Mouse (Mus musculus) adrenal gland (tissue): ENCODE data around the gene Pdss2.

ENCODE experiments used
- intact Hi-C: fragments of 180-260 bp; cut with DNase I; formaldehyde crosslinking; loops from one replicate; pipeline ENCODE4 v1.15.1; 2025

Pdss2 gene

DNA sequence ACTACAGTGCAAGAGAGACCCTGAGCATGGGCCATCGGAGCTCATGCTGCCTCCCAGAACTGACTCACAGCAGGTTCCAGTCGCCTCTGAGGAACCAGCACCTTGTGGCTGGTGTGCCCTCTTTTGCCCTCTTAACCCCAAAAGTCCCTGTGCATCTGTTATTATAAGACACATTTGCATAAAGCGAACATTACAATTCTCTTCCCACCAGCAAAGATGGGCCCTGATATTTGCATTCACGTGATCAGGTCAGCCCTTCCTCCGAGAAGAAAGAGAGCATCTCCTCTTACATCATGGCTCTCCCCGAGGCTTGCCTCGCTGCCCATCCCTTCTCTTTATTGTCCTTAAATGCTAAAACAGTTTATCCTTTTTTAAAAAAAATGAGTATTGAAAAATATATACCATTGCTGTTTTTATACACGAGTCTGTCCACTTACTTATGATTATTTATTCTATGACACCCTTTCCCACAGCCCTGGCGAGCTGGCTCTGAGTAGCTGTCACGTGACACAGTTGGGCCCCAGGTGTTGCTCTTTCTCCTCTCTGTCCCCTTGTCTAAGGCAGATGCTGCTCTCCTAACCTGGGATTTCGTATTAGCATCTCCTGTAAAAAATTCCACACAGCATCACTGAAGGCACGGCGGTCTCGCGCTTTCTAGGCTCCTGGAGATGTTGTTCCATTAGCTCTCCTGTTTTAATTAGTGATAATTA, 200.9 kb downstream of the Pdss2 start:
- intact Hi-C loops: no loop called here

DNA sequence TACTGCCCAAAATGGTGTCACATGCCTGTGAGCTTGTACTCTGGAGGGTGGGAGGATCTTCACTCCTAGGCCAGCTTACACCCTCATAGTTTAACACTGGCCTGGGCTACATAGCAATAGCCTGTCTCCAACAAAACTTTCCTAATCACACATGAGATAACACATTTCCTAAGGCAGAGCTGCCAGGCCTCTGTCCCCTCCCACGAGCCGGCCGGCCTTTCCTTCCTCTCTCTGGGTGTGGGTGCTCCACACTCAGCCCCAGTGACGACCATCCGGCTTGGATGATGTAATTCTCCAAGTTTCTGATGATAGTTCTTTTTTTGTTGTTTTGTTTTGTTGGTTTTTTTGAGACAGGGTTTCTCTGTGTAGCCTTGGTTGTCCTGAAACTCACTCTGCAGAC, 203.3 kb downstream of the Pdss2 start:
- intact Hi-C loops: no loop called here

- intact Hi-C loops: no loop called here
Observed at GRCm38 (mm10) chr10:43430606-43431005, 209.3 kb downstream of the Pdss2 start.

DNA sequence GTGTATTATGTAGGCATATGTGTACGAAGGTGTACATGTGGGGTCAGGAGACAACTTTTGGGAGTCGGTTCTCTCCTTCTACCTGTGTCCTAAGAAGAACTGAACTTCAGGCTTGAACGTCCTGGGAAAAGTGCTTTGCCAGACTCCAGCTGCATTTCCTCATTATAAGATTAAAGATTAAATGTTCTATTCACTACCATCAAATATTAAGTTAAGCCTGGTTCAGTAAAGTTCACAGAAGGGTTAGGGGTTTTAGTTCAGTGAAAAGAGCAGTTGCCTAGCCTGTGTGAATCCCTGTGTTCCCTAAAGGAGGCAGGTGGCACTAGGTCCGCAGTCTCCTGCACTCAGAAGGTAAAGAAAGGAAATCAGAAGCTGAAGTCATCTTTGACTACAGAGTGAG, 213.0 kb downstream of the Pdss2 start:
- intact Hi-C loops: no loop called here

DNA sequence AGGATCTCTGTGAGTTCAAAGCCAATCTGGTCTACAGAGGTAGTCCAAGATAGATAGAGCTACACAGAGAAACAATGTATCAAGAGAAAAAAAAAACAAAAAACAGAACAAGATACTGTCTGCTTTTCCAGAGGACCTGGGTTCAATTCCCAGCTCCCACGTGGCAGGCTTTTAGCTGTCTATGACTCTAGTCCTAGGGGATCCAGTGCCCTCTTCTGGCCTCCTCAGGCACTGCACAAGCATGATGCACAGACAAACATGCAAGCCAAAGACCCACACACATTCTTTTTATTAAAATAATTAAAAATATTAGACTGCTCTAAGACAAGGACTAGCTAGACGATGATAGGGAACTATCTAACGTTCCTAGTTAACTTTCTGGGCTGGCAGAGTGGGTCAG, 214.5 kb downstream of the Pdss2 start:
- intact Hi-C loops: no loop called here

DNA sequence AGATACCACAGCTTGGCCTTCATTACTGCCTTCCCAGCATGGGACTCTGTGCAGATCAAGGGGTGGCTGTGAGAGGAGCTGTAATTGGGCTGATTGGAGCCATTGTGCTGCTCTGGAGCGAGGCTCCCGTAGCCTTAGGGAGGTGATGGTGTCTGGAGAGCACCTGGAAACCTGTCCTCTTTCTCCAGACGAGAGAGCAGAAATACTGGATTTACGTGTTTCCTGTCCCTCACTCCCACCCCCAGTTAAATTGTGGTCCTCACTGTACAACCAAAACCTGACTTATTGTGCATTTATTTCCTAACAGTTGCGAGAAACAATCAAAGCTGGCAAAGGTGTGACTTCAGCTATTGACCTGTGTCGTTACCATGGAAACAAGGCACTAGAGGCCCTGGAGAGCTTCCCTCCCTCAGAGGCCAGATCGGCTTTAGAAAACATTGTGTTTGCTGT, 218.2 kb downstream of the Pdss2 start:
- intact Hi-C loops: no loop called here

GRCm38 (mm10) chr10:43440050-43440449, 218.8 kb downstream of the Pdss2 start:
- intact Hi-C loops: no loop called here

DNA sequence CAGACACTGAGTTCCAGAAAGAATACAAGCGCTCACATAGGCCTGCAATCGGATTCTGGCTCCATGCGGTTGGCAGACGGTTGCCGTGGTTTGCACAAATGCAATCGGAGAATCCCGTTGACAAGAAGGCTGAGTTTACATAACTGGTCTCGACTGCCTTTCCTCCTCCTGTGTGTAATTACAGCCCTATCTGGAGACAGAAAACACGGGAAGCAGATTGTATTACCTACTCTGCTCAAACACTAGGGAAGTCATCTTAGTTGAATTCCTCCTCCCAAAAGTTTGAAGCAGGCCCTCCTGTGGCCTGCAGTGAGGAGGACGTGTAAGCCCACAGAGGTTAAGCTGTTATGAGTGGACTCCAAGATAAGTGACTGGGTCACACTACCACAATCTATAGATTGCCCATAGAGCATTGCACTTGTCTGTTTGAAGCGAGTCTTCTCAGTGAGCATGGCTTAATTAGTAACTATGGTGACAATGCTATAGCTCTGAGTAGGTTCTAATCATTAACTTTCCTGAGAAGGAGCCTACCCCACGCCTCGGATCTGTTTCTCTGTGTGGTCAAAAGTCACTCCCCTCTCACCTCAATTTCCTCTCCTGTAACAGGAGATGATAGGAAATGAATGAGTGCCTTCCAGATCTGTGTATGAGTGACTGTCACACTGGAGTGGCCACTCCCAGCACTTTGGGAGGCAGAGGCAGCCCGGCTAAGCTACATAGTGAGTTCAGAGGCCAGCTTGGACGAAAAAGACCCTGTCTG, 219.9 kb downstream of the Pdss2 start:
- intact Hi-C loops: no loop called here

DNA sequence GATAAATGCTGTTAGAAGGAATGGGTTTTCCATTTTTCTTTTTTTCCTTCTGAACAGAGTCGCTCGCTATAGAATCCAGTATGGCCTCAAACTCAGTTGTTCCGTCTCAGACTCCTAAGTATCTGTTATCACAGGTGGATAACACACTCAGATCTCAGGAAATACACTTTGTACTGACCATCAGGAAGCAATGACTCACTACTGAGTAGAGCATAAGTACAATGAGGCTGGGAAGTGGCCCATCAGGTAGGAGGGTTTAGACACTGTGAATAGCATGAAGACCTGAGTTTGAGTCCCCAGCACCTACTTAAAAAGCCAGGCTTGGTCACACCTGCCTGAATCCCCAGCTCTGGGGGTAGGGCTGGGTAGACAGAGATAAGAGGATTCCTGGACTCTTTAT, 227.4 kb downstream of the Pdss2 start:
- intact Hi-C loops: no loop called here

DNA sequence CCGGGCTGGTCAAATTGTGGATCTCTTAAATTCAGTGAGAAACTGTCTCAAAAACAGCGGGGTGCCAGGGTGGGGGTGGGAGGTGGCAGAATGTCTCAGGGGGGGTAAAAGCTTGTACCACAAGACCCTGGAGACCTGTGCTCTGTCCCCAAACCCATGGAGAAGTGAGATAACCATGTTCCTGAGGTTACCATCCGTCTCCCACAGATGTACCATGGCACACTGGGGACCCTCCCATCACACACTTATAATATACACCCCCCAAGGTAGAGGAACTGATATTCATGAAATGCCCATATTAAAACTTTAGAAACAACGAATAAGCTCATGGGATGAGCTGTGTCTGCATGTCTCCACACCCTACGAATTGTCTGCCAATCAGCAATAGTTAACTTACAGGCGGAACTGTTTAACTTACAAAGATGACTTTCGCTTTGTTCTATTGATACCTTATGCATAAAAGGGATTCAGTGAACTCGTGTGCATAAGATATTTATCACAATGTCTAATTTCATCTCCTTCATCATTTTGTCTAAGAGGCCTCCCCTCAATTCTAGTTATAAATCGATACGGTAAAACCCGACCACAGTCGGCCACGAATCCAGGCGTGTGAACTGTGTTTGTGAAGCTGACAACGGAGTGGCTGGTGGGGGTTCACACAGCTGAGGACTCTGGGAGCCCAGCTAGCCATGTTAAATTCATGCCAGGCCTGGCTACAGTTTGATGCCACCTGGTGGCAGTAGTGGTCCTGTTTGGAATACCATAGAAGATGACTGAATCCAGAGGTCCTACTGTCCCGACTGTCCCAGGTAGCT, 230.8 kb downstream of the Pdss2 start:
- intact Hi-C loops: no loop called here

DNA sequence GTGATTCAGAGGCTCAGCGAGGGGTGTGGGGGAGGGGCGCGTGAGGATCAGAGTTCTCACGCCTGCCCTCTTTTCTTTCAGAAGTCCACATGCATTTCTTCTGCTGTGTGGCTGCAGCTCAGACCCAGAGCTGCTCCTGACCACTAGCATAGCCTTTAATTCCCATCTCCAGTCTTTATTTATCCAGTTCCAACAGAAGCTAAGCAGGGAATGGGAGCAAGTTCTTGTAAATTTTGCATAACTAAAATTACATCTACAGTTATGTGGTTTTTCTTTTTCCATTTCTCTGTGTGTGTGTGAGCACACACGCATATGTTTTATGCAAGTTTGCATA, 231.3 kb downstream of the Pdss2 start:
- intact Hi-C loops: no loop called here

DNA sequence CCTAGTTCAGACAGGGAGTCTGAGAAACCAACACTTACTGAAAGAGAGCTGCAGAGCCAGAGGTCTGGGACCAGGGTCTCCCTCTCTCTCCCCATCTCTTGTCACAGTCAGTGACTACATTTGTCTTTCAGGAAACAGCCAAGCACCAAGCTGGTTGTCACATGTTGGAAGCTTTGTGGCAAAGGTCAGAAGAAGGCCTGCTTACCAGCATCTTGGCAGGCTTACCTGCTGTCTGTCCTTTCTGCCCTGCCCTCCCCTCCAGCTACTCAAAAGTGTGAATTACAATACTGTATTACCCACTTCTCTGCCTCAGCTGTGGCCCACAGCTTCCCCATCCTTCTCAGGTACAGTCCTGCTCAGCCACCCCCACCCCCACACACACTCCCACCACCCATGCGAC, 232.9 kb downstream of the Pdss2 start:
- intact Hi-C loops: no loop called here

DNA sequence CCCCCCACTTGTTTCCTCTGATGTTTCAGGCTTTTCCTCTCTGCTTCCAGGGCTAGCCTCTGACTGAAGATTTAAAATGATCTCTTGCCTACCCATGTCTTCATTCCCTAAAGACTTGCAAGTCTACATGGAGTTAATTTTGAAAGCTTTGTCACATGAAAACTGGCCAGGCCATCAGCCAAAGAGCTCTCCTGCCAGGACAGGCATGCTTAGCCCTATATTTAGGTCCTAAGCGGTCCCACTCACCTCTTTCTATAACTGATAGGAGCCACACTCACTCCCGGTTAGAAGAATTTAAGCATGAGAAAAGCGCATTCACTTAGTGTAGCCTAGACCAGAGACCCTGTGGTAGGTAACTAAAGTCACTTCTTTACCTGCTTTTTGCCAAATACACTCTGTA, 233.4 kb downstream of the Pdss2 start:
- intact Hi-C loops: no loop called here

DNA sequence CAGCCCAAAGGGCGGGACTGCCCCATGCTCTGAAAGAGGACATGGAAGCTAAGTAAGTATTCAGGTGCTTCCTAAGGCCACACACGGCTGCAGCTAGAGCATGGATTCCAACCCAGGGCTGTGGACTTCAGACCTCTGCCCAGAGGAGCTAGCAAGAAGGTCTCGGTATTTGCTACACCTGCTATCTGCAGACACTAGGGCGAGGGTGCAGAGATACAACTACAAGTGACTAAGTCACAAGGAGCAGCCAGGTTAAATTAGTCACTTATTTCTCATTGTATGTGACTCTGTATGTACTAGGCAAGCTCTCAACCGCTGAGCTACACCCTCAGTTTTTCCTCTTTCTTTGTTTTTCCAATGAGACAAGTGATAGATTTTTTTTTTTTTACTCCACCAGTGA, 241.5 kb downstream of the Pdss2 start:
- intact Hi-C loops: no loop called here

DNA sequence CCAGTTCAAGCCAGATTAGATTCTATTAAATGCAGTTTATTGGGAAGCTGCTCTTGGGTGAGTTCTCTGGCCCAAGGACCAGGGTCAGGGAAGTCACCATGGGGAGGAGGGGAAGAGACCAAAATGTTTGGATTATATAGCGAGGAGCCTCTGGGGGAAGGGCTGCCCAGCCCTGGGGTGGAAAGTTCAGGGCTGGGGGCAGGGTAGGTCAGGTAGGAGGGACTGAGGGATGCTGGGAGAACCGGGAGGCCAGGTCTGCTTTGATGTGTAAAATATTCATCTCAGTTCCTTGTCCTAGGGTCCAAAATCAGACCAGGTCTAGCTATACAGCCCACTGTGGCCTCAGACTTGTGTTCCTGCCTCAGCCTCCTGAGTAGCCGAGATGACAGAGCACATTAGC, 241.9 kb downstream of the Pdss2 start:
- intact Hi-C loops: no loop called here

GRCm38 (mm10) chr10:43466223-43466622, 244.9 kb downstream of the Pdss2 start:
- intact Hi-C loops: no loop called here

DNA sequence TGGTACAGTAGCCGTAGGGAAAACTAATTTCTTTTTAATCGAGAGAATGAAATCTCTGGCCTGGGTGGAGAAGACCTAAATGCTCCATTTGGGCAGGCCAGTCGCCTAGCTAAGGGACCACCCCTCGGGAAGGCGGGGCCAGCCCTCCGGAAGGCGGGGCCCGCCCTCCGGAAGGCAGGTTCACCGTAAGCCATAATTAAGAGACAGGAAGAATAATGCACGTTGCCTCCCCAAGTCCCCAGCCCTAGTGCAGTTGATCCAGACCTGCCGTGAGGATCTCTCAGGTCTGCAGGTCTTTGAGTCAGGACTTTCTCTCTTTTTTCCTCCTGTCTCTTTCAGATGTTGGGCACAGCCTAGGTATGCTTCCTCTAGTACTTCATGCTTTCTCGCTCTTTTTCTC, 246.4 kb downstream of the Pdss2 start:
- intact Hi-C loops: no loop called here

GRCm38 (mm10) chr10:43468293-43468692, 247.0 kb downstream of the Pdss2 start:
- intact Hi-C loops: no loop called here

- intact Hi-C loops: no loop called here
Observed at GRCm38 (mm10) chr10:43475376-43475775, 254.1 kb downstream of the Pdss2 start.

GRCm38 (mm10) chr10:43477459-43477858, 256.2 kb downstream of the Pdss2 start:
- intact Hi-C loops: no loop called here

DNA sequence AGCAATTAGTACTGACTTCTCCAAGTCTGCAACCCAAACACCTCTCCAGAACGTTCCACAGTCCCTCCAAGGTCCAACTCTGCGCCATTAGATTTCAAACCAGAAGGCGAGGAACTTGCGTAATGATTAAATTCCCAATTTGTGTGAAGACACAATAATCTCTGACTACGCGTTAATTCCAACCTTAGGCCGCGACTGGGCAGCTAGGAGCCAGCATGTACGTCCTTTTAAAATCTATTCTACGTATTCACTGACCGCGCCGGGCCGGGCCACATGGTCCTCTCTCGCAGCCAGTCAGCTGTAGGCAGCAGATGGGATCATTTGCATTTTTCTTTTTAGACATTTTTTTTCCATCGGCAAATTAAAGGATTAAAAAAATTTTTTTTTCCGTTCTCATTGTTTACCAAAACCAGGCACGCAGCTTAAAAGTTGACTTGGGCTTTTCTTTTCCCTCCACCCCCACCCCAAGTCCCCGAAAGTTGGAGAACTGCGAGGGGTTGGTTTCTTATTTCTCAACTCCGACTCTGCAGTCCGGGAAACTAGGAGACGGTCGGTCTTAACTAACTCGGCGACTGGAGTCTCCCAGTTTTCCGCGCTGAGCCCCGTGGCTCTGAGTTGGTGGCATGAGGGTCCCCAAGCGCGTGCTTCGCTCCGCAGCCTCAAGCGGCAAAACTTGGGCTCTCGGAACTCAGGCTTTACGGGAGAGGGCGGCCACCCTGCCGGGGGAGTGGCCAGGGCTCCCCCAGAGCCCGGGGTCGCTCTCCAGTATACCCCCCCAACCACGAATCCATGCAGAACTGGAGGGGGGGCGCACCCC, 256.8 kb downstream of the Pdss2 start:
- intact Hi-C loops: loop anchor here (2.0 kb wide), 1 partner anchor 63 kb away; the partner anchor contains the start of gene 1700021F05Rik
